Mouse (Mus musculus): ENCODE results near the gene Lamc3.

GRCm38 (mm10) chr2:31894221-31894870, 7.3 kb downstream of the Lamc3 start:
- TF ChIP-seq CTCF (IDR thresholded peaks at IDR 0.05; ENCODE audit: extremely low read depth, insufficient read length, insufficient replicate concordance, low read depth, low read length) (no peak), POLR2A (IDR thresholded peaks at IDR 0.05; ENCODE audit: low read depth, low read length) (no peak)

Data from small intestine, adult 2 months (tissue).